Mouse (Mus musculus) C2C12 (cell line): ENCODE results near the gene Tsen54.

ENCODE experiments used
- CEBPB ChIP-seq: IDR thresholded peaks from one replicate; pipeline ENCODE4 v1.6.1; 2011; ENCODE audit warnings: low read depth, mild to moderate bottlenecking, control low read depth, moderate library complexity
- CTCF ChIP-seq: IDR thresholded peaks from one replicate; pipeline ENCODE4 v1.5.1; 2011; ENCODE audit not compliant: control insufficient read depth, insufficient read depth, insufficient read length
- FOSL1 ChIP-seq: IDR thresholded peaks from one replicate; pipeline ENCODE4 v1.8.0; 2011; ENCODE audit warnings: mild to moderate bottlenecking, low read length; ENCODE audit not compliant: poor library complexity, insufficient read depth, severe bottlenecking
- MAX ChIP-seq: IDR thresholded peaks from one replicate; pipeline ENCODE4 v1.6.1; 2011; ENCODE audit warnings: mild to moderate bottlenecking, control low read depth
- MYOD1 ChIP-seq: IDR thresholded peaks from one replicate; pipeline ENCODE4 v1.6.1; 2011; ENCODE audit warnings: low read depth; ENCODE audit not compliant: control insufficient read depth, insufficient read length
- MYOG ChIP-seq: IDR thresholded peaks from one replicate; pipeline ENCODE4 v1.6.1; 2011; ENCODE audit not compliant: control insufficient read depth, insufficient read length; ENCODE audit errors: extremely low read depth
- USF1 ChIP-seq: IDR thresholded peaks from one replicate; pipeline ENCODE4 v1.6.1; 2011; ENCODE audit warnings: low read depth, mild to moderate bottlenecking, control low read depth, moderate library complexity

GRCm38 (mm10) chr11:115796898-115797297 lies 17.6 kb upstream of the Tsen54 start:
- TF ChIP-seq CTCF = no peak
- no peak for TF ChIP-seq USF1
- no peak for TF ChIP-seq MAX
- no peak for TF ChIP-seq MYOD1
- no peak for TF ChIP-seq CEBPB
- no peak for TF ChIP-seq MYOG
- TF ChIP-seq FOSL1 = no peak
